ENCODE assay signal across 8 mouse cellular contexts in genomic region chr19:19783507-19783906, GRCm38 (mm10).
A peak's percentile ranks its signal among the peaks of the same experiment; 100 is the strongest.
DNase-seq lines count a peak whose midpoint lies in the region; ATAC-seq and TF ChIP-seq lines count a peak whose summit lies in the region.

No protein-coding gene starts in this region.

- no peaks in the 10 kb centered on the region for H3K4me1 ChIP-seq in intestine, embryonic 16.5 days (ENCODE audit: control insufficient read depth, insufficient read depth, low read length)
- no peaks in the 10 kb centered on the region for H3K4me1 ChIP-seq in stomach, postnatal 0 days (replicated peaks; ENCODE audit: control insufficient read depth, insufficient read depth)

- peak; percentile 70 for ATAC-seq in intestine, embryonic 16.5 days
- ATAC-seq in stomach, postnatal 0 days (ENCODE audit: low FRiP score, low TSS enrichment) = no peak

- intact Hi-C loops in heart, postnatal 25 days (cut with DNase I) = no loop called here

- H3K4me3 ChIP-seq in intestine, embryonic 16.5 days (ENCODE audit: low read length) = no peak overlapping the region
- no peak overlapping the region for H3K4me3 ChIP-seq in stomach, postnatal 0 days (ENCODE audit: low read depth, low read length)

- no peak for TF ChIP-seq EP300 in stomach, postnatal 0 days (optimal IDR thresholded peaks at IDR 0.05)

- H3K4me2 ChIP-seq in intestine, embryonic 16.5 days (ENCODE audit: low read depth, low read length) = no peak overlapping the region
- H3K4me2 ChIP-seq in stomach, postnatal 0 days (replicated peaks; ENCODE audit: low read depth) = no peak overlapping the region

- no peaks in the 10 kb centered on the region for H3K36me3 ChIP-seq in intestine, embryonic 16.5 days (ENCODE audit: control insufficient read depth, insufficient read depth, low read length)
- no peaks in the 10 kb centered on the region for H3K36me3 ChIP-seq in stomach, postnatal 0 days (ENCODE audit: control insufficient read depth, insufficient read depth, low read length)

- no peak for TF ChIP-seq CTCF in stomach, postnatal 0 days (IDR thresholded peaks at IDR 0.05; ENCODE audit: low read depth)

- DNase-seq in heart, adult 11 months = peak; percentile 56
- DNase-seq in heart, postnatal 25 days (ENCODE audit: low spot score) = no peak
- DNase-seq in gastrocnemius, adult 18-20 months (ENCODE audit: low spot score) = peak; percentile 28
- DNase-seq in lung, postnatal 4 days = peak; percentile 16 to 21
- DNase-seq in layer of hippocampus, adult 11-12 months (ENCODE audit: low spot score) = no peak
- DNase-seq in stomach, postnatal 0 days (ENCODE audit: low spot score) = no peak
- no peak for DNase-seq in cerebellum, postnatal 4 days (ENCODE audit: low spot score in 2 of 2)

- H3K27me3 ChIP-seq in intestine, embryonic 16.5 days (replicated peaks; ENCODE audit: control insufficient read depth, insufficient read depth, low read length) = no peaks in the 10 kb centered on the region
- no peaks in the 10 kb centered on the region for H3K27me3 ChIP-seq in stomach, postnatal 0 days (ENCODE audit: control insufficient read depth, insufficient read depth, low read length)

- no peak overlapping the region for H3K9ac ChIP-seq in intestine, embryonic 16.5 days (ENCODE audit: low read depth, low read length)
- H3K9ac ChIP-seq in stomach, postnatal 0 days (ENCODE audit: low read length) = no peak overlapping the region

- H3K9me3 ChIP-seq in intestine, embryonic 16.5 days (ENCODE audit: control insufficient read depth, low read length) = no peaks in the 10 kb centered on the region
- no peaks in the 10 kb centered on the region for H3K9me3 ChIP-seq in stomach, postnatal 0 days (ENCODE audit: control insufficient read depth, low read length)

- no peak overlapping the region for H3K27ac ChIP-seq in intestine, embryonic 16.5 days (ENCODE audit: low read length)
- no peak overlapping the region for H3K27ac ChIP-seq in stomach, postnatal 0 days (replicated peaks)

Comparison
In these comparisons a context has a peak if more than half of its experiments do, and no peak if none do; other contexts are left out.
1. DNase-seq: peak in heart, adult 11 months (single experiment), gastrocnemius, adult 18-20 months (single experiment) and lung, postnatal 4 days (2 of 2); none in heart, postnatal 25 days (single experiment), layer of hippocampus, adult 11-12 months (single experiment), stomach, postnatal 0 days (single experiment) and cerebellum, postnatal 4 days (0 of 2).